Mouse (Mus musculus): ENCODE results near the gene Anapc2.

GRCm38 (mm10) chr2:25234050-25234449 is 38.2 kb upstream of the Anapc2 start, which contains the start of gene Slc34a3:
- TF ChIP-seq CTCF (IDR thresholded peaks at IDR 0.05; ENCODE audit: low read depth) (no peak), EP300 (IDR thresholded peaks at IDR 0.05; ENCODE audit: low read depth) (no peak)

Data from liver, postnatal 0 days (tissue).